Mouse (Mus musculus): Measurements from ENCODE around the gene Akip1.

The Akip1 gene

DNA sequence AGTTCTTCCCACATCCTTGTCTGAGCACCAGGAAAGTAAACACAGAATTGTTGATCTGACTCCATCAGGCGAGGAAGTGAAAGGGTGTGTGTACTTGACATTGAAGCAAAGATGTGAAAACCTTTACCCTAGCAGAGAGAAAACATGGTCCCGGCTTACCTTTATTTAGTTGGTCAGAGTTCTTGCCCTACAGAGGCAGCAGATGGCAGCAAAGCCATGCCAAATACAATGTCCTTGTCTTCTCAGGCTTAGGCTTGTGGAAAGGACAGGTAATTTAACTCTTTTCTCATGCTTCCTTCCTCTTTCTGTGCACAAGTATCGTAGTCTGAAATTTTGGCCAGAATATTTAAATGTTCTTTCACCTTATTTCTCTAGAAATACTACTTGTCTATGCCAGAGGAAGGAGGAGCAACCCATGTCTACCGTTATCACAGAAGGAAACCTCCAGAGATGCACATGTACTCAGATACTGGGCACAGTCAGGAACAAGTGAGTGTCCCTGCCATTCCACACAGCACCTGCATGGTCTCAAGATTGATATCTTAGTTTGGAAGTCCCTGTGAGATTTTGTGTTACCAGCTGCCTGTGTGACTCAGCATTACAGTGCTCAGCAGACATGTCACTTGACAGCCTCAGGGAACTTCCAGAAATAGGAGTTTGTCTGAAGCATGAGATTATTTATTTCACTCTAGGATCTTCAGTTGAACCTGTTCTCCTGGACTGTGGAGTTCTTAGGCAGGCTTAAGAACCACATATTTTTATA is 3.7 kb downstream of the Akip1 start:
- DNase-seq (ENCODE audit: low spot score), result peak; percentile 57

DNA sequence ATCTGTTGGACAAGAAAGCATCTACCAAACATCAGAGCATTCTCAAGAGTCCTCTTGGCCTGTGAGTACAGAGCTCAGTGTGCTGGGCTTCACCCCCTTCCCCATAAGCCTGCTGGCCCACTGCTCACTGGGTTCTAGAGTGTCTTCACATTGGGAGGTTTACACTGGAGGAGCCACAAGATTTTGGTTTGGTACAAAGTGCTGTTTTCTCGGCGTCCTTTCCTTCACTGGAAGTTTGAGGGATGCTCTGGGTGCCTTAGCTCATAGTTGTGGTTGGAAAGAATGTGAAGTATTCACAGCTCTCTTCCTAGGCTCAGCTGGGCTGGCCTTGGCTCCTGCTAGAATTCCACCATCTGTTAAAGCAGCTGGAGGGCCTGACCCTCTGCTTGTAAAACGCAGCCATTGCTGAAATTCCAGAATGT is 5.5 kb downstream of the Akip1 start:
- DNase-seq (ENCODE audit: low spot score), result peak; percentile 58

DNA sequence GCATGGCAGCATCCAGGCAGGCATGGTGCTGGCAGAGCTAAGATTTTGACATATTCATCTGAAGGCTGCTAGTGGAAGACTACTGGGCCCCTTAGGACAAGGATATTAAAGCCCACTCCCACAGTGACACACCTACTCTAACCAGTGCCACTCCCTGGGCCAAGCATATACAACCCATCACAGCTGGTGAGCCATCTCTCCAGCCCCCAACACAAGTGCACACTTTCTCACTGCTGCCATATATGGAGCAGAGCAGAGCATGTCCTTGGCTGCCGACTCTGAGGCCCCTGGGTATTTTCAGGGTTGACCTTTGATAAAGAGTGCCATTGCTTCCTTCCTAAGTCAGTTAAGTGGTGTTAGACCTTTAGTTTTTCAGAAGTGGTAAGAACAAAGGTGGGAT is 6.6 kb downstream of the Akip1 start:
- DNase-seq (ENCODE audit: low spot score), result no peak

DNA sequence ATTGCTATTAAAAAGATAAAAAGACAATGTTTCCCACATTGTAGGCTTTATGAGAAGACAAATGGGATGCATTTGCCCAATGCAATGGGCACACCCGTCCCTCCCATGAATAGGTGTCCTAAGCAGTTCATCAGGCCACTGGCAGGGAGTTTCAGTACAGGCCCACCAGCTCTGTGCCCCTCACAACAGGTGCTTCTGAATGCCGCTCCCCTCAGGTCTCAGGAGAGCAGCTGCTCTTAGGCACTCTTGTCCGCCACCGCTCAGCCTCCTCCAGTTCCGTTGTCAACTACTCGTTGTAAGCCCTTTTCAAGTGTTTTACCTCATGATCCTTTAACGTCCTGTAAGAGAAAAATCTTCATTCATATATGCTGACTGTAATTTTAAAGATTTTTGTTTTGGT is 8.7 kb downstream of the Akip1 start:
- no peak for DNase-seq (ENCODE audit: low spot score)

DNA sequence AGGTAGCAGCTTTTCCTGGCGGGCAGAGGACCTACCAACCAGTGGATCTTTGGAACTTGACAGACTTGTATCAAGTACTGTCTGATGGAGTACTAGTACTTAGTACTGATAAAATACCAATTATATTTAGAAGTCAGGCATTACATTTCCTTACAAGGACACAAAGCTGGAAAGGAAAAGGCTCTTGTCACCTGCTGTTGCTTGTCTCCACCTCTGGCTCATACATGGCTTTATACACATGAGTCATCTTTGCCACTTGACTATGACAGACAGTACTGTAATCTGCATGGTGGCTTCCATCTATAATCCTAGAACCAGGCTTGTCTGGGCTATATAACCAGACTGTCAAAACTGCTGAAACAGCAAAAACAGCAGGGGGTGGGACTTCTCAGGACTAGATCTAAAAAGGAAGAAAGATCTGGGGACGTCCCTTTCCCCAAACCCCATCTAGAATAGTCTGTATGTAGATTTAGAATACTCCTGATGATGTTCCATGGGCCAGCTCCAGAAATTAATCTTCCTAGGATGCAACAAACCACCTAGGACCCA is 10.0 kb downstream of the Akip1 start:
- DNase-seq (ENCODE audit: low spot score), result no peak

DNA sequence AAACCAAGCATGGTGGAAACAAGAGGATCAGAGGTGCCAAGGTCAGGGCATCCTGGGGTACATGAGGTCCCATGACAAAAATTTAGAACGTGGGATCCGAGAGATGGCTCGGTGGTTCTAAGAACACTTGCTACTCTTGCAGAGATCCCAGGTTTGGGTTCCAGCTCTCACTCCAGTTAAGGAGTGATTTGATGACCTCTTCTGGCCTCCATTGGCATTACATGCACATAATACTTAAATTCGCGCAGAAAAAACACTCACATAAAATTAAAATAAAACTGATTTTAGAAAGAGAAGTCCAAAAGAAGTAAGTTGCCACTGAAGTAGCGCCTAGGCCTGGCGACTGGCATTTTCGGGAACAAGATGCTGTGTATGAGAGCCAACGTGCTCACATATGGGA is 15.8 kb downstream of the Akip1 start:
- DNase-seq (ENCODE audit: low spot score), result peak; percentile 41

DNA sequence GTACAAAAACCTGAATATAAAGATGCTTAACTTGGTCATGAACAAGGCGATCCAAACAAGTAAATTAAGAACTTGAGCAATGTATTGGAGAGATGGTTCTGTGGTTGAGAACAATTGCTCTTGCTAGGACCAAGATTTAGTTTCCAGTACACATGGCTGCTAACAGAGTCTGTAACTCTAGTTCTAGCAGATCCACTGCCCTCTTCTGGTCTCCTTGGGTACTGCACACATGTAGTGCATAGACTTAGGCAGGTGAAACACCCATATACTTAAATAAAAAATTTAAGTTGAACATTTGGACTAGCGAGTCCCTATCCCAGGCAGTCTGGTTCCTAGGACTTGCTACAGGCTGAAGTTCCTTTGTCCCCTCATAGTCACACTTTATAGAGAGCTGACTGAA is 19.1 kb downstream of the Akip1 start:
- no peak for DNase-seq (ENCODE audit: low spot score)

DNA sequence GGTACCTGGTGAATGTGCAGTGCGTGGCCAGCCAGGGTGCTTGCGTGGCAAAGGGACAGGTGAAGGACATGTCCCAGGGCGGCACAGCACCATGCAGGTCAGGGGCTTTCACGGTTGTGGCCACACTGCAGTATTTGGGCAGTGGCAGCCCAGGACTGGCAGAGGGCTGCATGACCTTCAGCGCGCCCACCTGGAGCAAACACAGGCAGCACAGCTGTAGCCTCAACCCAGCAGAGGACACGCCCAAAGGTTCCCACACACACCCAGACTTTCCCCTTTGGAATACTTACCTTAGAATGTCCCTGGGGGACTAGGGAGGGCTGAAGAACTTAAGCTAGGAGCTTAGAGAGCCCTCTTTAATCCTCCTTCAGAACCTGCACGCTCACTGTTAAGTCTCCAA is 19.6 kb downstream of the Akip1 start:
- DNase-seq (ENCODE audit: low spot score), result no peak

DNA sequence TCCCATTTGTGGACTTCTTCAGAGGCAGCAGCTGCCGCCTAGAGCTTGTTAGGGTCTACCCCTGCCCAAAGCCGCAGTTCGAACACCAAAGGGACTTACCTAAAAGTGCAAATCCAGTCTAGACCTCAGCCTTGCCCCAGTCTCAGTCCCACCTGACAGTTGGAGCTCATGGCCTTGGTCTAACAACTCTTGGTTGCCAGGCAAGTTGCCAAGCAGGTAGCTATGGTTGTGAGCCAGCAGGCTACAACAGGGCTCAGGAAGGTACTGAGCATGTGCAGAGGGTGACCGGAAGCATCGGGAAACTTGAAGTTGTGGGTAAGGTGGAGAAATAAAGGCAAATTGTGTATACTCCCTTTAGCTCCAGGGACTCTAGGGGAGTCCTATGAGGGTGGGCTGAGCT is 20.2 kb downstream of the Akip1 start, which contains the start of gene BC051019:
TSS of gene BC051019 (minus strand) at position 154 of the 400 bp plus-strand sequence.
- no peak for DNase-seq (ENCODE audit: low spot score)

DNA sequence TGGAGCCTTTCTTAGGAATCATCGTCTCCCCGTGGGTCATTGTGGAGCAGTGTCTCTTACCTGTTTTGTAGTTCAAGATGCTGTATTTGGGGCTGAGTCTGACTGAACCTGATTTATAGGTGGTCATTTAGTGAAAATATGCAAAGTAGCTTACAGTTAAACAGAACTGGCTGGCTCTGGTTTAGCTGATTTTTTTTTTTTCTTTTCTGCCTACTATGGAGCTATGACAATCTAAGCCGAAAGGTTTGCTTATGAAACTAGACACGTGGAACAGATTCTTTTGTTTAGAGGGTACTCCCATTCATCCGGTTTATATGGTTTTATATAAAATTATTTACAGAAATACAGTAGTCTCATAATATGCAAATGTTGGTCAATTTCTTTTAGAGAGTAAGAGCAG is 28.1 kb downstream of the Akip1 start, which contains the start of gene Ascl3:
TSS of gene Ascl3 (minus strand) at position 101 of the 400 bp plus-strand sequence.
- DNase-seq (ENCODE audit: low spot score), result no peak

DNA sequence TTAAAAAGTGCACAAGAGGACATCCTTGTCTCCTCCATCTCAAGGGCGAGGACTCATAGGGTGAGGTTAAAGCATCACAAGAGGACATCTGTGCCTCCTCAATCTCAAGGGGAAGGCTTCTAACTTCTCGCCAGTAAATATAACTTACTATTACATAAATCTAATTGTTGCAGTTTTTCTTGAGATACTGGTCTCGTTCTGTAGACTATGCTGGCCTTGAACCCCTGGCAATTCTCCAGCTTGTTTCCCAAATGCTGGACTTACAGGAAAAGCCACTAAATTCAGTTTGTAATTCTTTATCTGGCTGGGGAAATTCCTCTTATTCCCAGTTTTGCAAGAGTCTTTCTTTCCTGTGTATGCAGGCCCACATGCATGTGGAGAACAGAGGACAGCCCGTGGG is 31.3 kb downstream of the Akip1 start:
- DNase-seq (ENCODE audit: low spot score), result no peak

DNA sequence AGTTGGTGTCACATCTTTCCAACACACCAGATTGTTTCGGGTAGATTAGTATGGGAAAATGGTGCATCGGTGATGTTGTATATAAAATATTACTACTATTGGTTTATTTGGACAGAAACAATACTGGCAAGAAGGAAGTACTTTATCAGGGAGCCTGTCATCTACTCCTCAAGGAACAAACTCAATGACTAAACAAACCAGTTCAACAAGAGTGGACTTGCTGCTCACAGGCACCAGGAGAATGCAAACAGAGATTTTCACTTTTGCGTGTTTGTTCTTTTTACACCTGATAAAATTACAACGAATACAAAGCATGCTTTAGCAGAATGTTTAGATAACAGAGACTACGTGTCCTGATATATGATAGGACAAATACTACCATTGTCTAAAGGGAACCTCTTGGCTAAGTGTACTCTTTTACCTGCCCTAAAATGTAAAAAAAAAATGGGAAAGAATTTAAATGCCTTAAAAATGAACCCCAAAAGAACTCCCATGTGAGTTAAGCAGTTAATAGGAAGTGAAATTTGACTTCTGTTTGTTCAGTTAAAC is 36.4 kb downstream of the Akip1 start:
- no peak for DNase-seq (ENCODE audit: low spot score)

DNA sequence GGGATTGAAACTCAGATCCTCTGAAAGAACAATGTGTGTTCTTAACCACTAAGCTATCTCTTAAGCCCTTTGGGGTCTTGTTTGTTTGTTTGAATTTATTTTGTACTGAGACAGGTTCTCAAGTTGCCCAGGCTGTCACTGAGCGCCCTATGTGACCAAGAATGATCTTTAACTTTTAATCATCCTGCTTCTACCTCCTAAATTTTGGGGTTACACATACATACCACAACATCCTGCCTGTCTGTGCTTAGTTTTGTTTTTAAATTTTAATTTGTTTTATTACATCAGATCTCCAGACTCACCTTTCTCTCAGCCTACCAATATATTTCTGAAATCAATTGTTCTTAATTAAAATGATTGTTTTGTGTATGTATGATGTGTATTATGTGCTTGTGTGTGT is 37.6 kb downstream of the Akip1 start:
- DNase-seq (ENCODE audit: low spot score), result no peak

DNA sequence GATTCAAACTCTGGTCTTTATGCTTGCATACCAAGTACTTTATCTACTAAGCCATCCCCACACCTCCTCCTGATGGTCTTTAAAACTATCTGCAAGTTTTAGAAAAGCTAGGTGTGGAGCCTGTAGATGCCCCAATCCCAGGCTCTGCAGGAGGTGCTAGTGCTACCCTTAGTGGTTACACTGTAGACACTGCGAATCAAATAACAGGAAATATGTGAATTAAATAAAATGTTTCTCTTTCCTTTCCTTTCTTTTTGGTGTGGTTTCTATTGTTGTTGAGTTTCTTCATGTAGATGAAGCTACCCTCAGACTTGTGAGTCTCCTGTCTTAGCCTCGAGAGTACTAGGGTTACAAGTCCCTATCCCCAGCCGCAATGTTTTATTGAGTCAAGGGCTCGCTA is 38.2 kb downstream of the Akip1 start:
- DNase-seq (ENCODE audit: low spot score), result no peak

DNA sequence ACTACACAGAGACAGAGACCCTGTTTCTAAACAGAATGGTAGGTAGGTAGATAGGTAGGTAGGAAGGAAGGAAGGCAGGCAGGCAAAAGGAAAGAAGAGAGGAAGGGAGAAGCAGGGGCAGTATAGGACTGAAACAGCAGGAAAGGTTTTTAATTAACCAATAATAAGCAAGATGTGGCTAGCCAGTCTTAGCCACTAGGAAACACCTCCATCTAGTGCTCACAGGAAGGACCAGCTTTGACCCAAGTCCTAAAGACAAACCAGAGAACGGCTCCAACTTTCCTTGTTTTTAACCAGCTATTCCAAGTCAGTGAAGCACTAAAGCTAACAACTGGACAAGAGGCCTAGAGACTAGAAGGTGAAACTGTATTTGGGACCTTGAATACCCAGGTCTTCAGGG is 44.3 kb downstream of the Akip1 start:
- DNase-seq (ENCODE audit: low spot score), result no peak

DNA sequence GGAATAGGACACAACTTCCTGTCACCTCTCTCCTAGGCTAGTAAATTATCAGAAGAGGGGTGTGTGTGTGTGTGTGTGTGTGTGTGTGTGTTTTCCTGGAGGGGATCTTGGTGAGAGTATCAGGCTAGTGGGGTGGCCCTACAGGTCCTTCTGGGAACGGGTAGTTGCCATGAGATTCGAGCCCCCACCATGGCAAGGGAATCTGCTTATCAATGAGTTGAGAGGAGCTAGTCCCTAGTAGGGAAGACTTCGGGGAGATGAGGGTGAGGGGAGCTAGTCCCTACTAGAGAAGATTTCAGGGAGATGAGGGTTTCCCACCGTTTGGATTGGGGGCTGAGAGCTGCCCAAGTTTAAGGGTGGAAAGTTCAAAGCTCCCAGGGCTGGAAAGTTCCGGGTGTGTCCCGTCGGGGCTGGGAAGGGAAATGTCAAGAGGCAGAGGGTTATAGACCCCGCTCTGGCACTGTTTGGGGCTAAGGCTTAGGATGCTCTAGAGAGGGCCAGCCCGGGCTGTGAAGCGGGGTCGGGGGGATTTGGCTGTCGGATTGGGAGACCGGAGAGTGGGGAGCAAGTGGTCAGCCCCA is 48.0 kb downstream of the Akip1 start:
- no peak for DNase-seq (ENCODE audit: low spot score)

DNA sequence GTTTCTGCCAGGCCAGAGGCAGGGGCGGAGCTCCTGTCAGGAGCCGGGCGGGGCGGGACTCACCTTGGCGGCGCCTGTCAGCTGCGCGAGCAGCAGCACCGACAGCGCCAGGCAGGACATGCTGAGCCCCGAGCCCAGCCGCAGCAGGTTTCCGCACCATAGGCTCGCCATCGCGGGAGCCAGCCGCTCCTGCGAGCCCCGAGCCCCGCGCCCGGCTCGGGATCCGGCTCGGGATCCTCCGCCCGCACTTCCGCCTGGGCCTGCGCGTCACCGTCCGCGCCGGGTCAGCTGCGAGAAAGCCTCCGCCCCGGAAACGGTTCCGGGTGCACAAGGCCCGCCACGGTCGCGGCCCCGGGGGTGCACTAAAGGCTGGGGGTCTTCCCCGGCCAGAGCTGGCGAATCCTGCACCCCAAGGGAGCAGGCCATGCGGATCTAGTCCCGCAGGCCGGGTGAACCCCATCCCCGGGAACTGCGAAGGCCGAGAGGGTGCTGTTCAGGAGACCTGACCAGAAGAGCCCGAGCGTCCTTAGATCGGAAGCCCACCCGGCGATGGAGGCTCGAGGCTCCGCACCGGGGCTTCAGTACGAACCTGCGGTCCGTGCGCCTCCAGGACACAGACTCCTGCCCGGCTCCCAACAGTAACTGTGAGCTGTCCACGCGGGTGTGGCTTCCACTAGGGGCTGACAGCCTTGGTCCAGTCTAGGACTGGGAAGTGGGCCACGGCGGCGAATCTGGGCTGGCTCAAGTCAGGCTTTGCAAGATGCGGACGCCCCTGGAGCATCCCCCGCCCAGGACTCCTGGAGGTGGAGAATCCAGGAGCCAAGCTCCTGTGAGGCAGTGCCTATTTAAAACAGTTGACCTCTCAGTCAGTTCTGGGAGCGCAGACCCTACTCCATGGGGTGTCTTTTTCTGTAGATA is 48.8 kb downstream of the Akip1 start, which contains the start of gene Tmem9b:
TSS of gene Tmem9b (minus strand) at position 868 of the 918 bp plus-strand sequence.
- DNase-seq (ENCODE audit: low spot score), result peak; percentile 81

DNA sequence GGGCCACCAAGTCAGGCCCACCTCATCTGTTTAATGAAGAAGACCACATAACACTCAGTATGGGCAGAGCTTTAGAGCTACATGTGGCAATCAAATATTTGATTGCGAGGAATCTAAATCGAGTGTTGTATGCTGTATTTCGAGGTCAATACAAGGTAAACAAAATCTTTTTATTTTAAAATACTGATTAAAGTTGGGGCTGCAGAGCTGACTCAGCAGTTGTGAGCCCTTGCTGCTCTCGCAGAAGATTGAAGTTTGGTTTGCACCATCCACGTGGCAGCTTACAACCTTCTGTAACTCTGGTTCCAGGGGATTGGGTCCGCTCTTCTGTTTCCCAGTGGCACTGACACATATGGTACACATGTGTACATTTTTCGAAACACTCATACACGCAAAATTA is 50.5 kb downstream of the Akip1 start:
- DNase-seq (ENCODE audit: low spot score), result no peak

DNA sequence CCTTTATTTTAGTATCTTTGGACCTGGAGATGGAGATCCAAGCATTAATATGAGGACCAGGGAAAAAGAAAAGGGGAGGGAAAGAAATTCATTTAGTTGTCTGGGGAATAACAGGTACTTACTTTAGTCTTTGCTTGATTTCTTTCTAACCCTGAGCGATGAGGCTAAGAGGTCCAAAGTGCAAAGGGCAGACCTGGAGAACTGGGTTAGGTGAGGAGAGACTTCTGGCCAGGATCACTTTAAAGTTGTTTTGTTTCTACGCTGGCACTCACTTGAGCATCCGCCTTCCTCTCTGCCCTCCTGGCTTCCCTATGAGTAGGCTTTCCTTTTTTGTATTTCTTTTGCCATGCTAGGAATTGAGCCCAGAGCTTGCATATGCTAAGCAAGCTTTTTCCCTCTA is 52.8 kb downstream of the Akip1 start:
- no peak for DNase-seq (ENCODE audit: low spot score)
